Mouse (Mus musculus): ENCODE measurements around the gene Atp13a2. TPM values are rescaled to one million over a fixed set of nuclear protein-coding genes. Genes with fewer than 3 reads are reported as not detected.
A peak's percentile ranks its signal among the peaks of the same experiment; 100 is the strongest.

Atp13a2 gene
- polyA plus RNA-seq, 1 experiment from 2014 or later, result 41.7 TPM

GRCm38 (mm10) chr4:140996812-140997211 is 10.1 kb downstream of the Atp13a2 start:
- H3K4me2 ChIP-seq (ENCODE audit: low read depth, low read length), result no peak overlapping the region
- H3K36me3 ChIP-seq (ENCODE audit: control insufficient read depth, insufficient read depth, low read length), result peaks cover 24% of the 10 kb centered on the region
- ATAC-seq (ENCODE audit: insufficient read depth, low FRiP score), result no peak
- H3K27me3 ChIP-seq (ENCODE audit: control insufficient read depth, insufficient read depth, low read length), result no peaks in the 10 kb centered on the region
- H3K9ac ChIP-seq (ENCODE audit: low read length), result no peak overlapping the region
- H3K4me1 ChIP-seq (ENCODE audit: control insufficient read depth, insufficient read depth, low read length), result no peaks in the 10 kb centered on the region
- no peak overlapping the region for H3K27ac ChIP-seq (ENCODE audit: low read length)
- no peaks in the 10 kb centered on the region for H3K9me3 ChIP-seq (replicated peaks; ENCODE audit: control insufficient read depth, low read length)
- no peak overlapping the region for H3K4me3 ChIP-seq (replicated peaks; ENCODE audit: low read length)
- WGBS, result 93% methylated on average over 9 of the region's 9 CpGs

GRCm38 (mm10) chr4:141005983-141006382 is 19.3 kb downstream of the Atp13a2 start:
- Histone ChIP-seq H3K4me1 (ENCODE audit: control insufficient read depth, insufficient read depth, low read length) (peaks cover 7% of the 10 kb centered on the region; the same call in 1 of the 2 replicates), H3K4me3 (replicated peaks; ENCODE audit: low read length) (no peak overlapping the region), H3K27me3 (ENCODE audit: control insufficient read depth, insufficient read depth, low read length) (no peaks in the 10 kb centered on the region), H3K9ac (ENCODE audit: low read length) (no peak overlapping the region), H3K4me2 (ENCODE audit: low read depth, low read length) (no peak overlapping the region), H3K9me3 (replicated peaks; ENCODE audit: control insufficient read depth, low read length) (no peaks in the 10 kb centered on the region; the same call in 1 of the 2 replicates), H3K27ac (ENCODE audit: low read length) (no peak overlapping the region), H3K36me3 (ENCODE audit: control insufficient read depth, insufficient read depth, low read length) (peaks cover 28% of the 10 kb centered on the region)
- WGBS, result 70% methylated on average over 13 of the region's 13 CpGs
- ATAC-seq (ENCODE audit: insufficient read depth, low FRiP score), result no peak

GRCm38 (mm10) chr4:141008028-141008427 is 21.4 kb downstream of the Atp13a2 start:
- Histone ChIP-seq H3K9ac (ENCODE audit: low read length) (no peak overlapping the region), H3K27me3 (ENCODE audit: control insufficient read depth, insufficient read depth, low read length) (no peaks in the 10 kb centered on the region), H3K27ac (ENCODE audit: low read length) (no peak overlapping the region), H3K4me3 (replicated peaks; ENCODE audit: low read length) (no peak overlapping the region), H3K9me3 (replicated peaks; ENCODE audit: control insufficient read depth, low read length) (no peaks in the 10 kb centered on the region; the same call in 1 of the 2 replicates), H3K36me3 (ENCODE audit: control insufficient read depth, insufficient read depth, low read length) (peaks cover 28% of the 10 kb centered on the region), H3K4me1 (ENCODE audit: control insufficient read depth, insufficient read depth, low read length) (peaks cover 15% of the 10 kb centered on the region), H3K4me2 (ENCODE audit: low read depth, low read length) (no peak overlapping the region)
- WGBS, result 85% methylated on average over 8 of the region's 8 CpGs
- ATAC-seq (ENCODE audit: insufficient read depth, low FRiP score), result no peak

- H3K4me1 ChIP-seq (ENCODE audit: control insufficient read depth, insufficient read depth, low read length), result peaks cover 19% of the 10 kb centered on the region
- H3K27me3 ChIP-seq (ENCODE audit: control insufficient read depth, insufficient read depth, low read length), result no peaks in the 10 kb centered on the region
- 12% methylated on average over 7 of the region's 7 CpGs for WGBS
Measured at GRCm38 (mm10) chr4:141010118-141010517, 23.4 kb downstream of the Atp13a2 start, which contains the start of gene Mfap2. Gene Mfap2 (plus strand): TSS chr4:141010418.

GRCm38 (mm10) chr4:141010526-141010925 is 23.9 kb downstream of the Atp13a2 start:
- Histone ChIP-seq H3K27me3 (ENCODE audit: control insufficient read depth, insufficient read depth, low read length) (no peaks in the 10 kb centered on the region), H3K36me3 (ENCODE audit: control insufficient read depth, insufficient read depth, low read length) (peaks cover 19% of the 10 kb centered on the region), H3K9ac (ENCODE audit: low read length) (peak overlapping the region; percentile 89), H3K4me1 (ENCODE audit: control insufficient read depth, insufficient read depth, low read length) (peaks cover 19% of the 10 kb centered on the region), H3K27ac (ENCODE audit: low read length) (peak overlapping the region; percentile 91), H3K4me3 (replicated peaks; ENCODE audit: low read length) (peak overlapping the region; percentile 72), H3K4me2 (ENCODE audit: low read depth, low read length) (peak overlapping the region; percentile 67), H3K9me3 (replicated peaks; ENCODE audit: control insufficient read depth, low read length) (no peaks in the 10 kb centered on the region; the same call in 1 of the 2 replicates)
- ATAC-seq (ENCODE audit: insufficient read depth, low FRiP score), result peak; percentile 81
- under 1% methylated on average over 26 of the region's 26 CpGs for WGBS

More at GRCm38 (mm10) chr4:141010118-141010517, 23.4 kb downstream of the Atp13a2 start, which contains the start of gene Mfap2:
- H3K9me3 ChIP-seq (replicated peaks; ENCODE audit: control insufficient read depth, low read length), result no peaks in the 10 kb centered on the region; the same call in 1 of the 2 replicates
- no peak for ATAC-seq (ENCODE audit: insufficient read depth, low FRiP score)
- peak within 1 kb of the TSS; percentile 91 for H3K27ac ChIP-seq (ENCODE audit: low read length)
- peaks cover 19% of the 10 kb centered on the region for H3K36me3 ChIP-seq (ENCODE audit: control insufficient read depth, insufficient read depth, low read length)
- peak within 1 kb of the TSS; percentile 67 for H3K4me2 ChIP-seq (ENCODE audit: low read depth, low read length)
- peak within 1 kb of the TSS; percentile 89 for H3K9ac ChIP-seq (ENCODE audit: low read length)
- H3K4me3 ChIP-seq (replicated peaks; ENCODE audit: low read length), result peak within 1 kb of the TSS; percentile 72

- peak overlapping the region; percentile 89 for H3K9ac ChIP-seq (ENCODE audit: low read length)
- WGBS, result 2% methylated on average over 17 of the region's 17 CpGs
- no peaks in the 10 kb centered on the region; the same call in 1 of the 2 replicates for H3K9me3 ChIP-seq (replicated peaks; ENCODE audit: control insufficient read depth, low read length)
- peak overlapping the region; percentile 67 for H3K4me2 ChIP-seq (ENCODE audit: low read depth, low read length)
- H3K27me3 ChIP-seq (ENCODE audit: control insufficient read depth, insufficient read depth, low read length), result no peaks in the 10 kb centered on the region
- peak overlapping the region; percentile 91 for H3K27ac ChIP-seq (ENCODE audit: low read length)
- H3K4me1 ChIP-seq (ENCODE audit: control insufficient read depth, insufficient read depth, low read length), result peaks cover 19% of the 10 kb centered on the region
- peaks cover 16% of the 10 kb centered on the region for H3K36me3 ChIP-seq (ENCODE audit: control insufficient read depth, insufficient read depth, low read length)
- H3K4me3 ChIP-seq (replicated peaks; ENCODE audit: low read length), result peak overlapping the region; percentile 72
- ATAC-seq (ENCODE audit: insufficient read depth, low FRiP score), result peak; percentile 48
Measured at GRCm38 (mm10) chr4:141010941-141011429, 24.3 kb downstream of the Atp13a2 start.

- no peaks in the 10 kb centered on the region; the same call in 1 of the 2 replicates for H3K9me3 ChIP-seq (replicated peaks; ENCODE audit: control insufficient read depth, low read length)
- peak overlapping the region; percentile 91 for H3K27ac ChIP-seq (ENCODE audit: low read length)
- H3K4me2 ChIP-seq (ENCODE audit: low read depth, low read length), result peak overlapping the region; percentile 67
- peaks cover 10% of the 10 kb centered on the region for H3K36me3 ChIP-seq (ENCODE audit: control insufficient read depth, insufficient read depth, low read length)
- H3K4me1 ChIP-seq (ENCODE audit: control insufficient read depth, insufficient read depth, low read length), result peaks cover 19% of the 10 kb centered on the region
- peak overlapping the region; percentile 89 for H3K9ac ChIP-seq (ENCODE audit: low read length)
- peak overlapping the region; percentile 72 for H3K4me3 ChIP-seq (replicated peaks; ENCODE audit: low read length)
- ATAC-seq (ENCODE audit: insufficient read depth, low FRiP score), result 0 out of 2 replicates have a peak, but pooled peaks have one; percentile 7
- H3K27me3 ChIP-seq (ENCODE audit: control insufficient read depth, insufficient read depth, low read length), result no peaks in the 10 kb centered on the region
- 39% methylated on average over 14 of the region's 14 CpGs for WGBS
Measured at GRCm38 (mm10) chr4:141011556-141012328, 25.1 kb downstream of the Atp13a2 start.

GRCm38 (mm10) chr4:141012558-141012957 is 25.9 kb downstream of the Atp13a2 start:
- no peak for ATAC-seq (ENCODE audit: insufficient read depth, low FRiP score)
- peak overlapping the region; percentile 91; the same call in 1 of the 2 replicates for H3K27ac ChIP-seq (ENCODE audit: low read length)
- H3K4me1 ChIP-seq (ENCODE audit: control insufficient read depth, insufficient read depth, low read length), result peaks cover 19% of the 10 kb centered on the region
- H3K27me3 ChIP-seq (ENCODE audit: control insufficient read depth, insufficient read depth, low read length), result no peaks in the 10 kb centered on the region
- H3K9me3 ChIP-seq (replicated peaks; ENCODE audit: control insufficient read depth, low read length), result no peaks in the 10 kb centered on the region
- peaks cover 6% of the 10 kb centered on the region; the same call in 1 of the 2 replicates for H3K36me3 ChIP-seq (ENCODE audit: control insufficient read depth, insufficient read depth, low read length)
- WGBS, result 77% methylated on average over 10 of the region's 10 CpGs
- H3K4me2 ChIP-seq (ENCODE audit: low read depth, low read length), result peak overlapping the region; percentile 67; the same call in 1 of the 2 replicates
- peak overlapping the region; percentile 72; the same call in 1 of the 2 replicates for H3K4me3 ChIP-seq (replicated peaks; ENCODE audit: low read length)
- peak overlapping the region; percentile 54 for H3K9ac ChIP-seq (ENCODE audit: low read length)

GRCm38 (mm10) chr4:141014114-141014513 is 27.4 kb downstream of the Atp13a2 start:
- ATAC-seq (ENCODE audit: insufficient read depth, low FRiP score), result no peak
- H3K27ac ChIP-seq (ENCODE audit: low read length), result no peak overlapping the region
- H3K4me3 ChIP-seq (replicated peaks; ENCODE audit: low read length), result no peak overlapping the region
- WGBS, result 69% methylated on average over 8 of the region's 8 CpGs
- H3K27me3 ChIP-seq (ENCODE audit: control insufficient read depth, insufficient read depth, low read length), result no peaks in the 10 kb centered on the region
- H3K36me3 ChIP-seq (ENCODE audit: control insufficient read depth, insufficient read depth, low read length), result peaks cover 6% of the 10 kb centered on the region; the same call in 1 of the 2 replicates
- H3K4me2 ChIP-seq (ENCODE audit: low read depth, low read length), result no peak overlapping the region
- no peak overlapping the region for H3K9ac ChIP-seq (ENCODE audit: low read length)
- peaks cover 19% of the 10 kb centered on the region for H3K4me1 ChIP-seq (ENCODE audit: control insufficient read depth, insufficient read depth, low read length)
- H3K9me3 ChIP-seq (replicated peaks; ENCODE audit: control insufficient read depth, low read length), result no peaks in the 10 kb centered on the region
